Comparison of ENCODE assay signal across 16 mouse cellular contexts in genomic region chr15:77225858-77226257, GRCm38 (mm10).
A peak's percentile ranks its signal among the peaks of the same experiment; 100 is the strongest.
DNase-seq lines count a peak whose midpoint lies in the region; ATAC-seq and TF ChIP-seq lines count a peak whose summit lies in the region.
"Had no signal": no experiment of that assay in that cellular context is flagged by ENCODE, and none has a peak within 500 bp of the region (broad histone marks: within the 10 kb centered on the region; RNA-seq: fewer than 3 reads in every experiment).

No protein-coding gene starts in this region.

- WGBS in heart, embryonic 11.5 days (ENCODE audit: insufficient replicate concordance) = 54% methylated on average over 4 of the region's 4 CpGs
- 66% methylated on average over 4 of the region's 4 CpGs for WGBS in heart, adult 2 months
- WGBS in embryonic facial prominence, embryonic 14.5 days = 35% methylated on average over 4 of the region's 4 CpGs
- 56% methylated on average over 4 of the region's 4 CpGs for WGBS in limb, embryonic 13.5 days

- H3K9ac ChIP-seq in heart, embryonic 11.5 days (ENCODE audit: low read depth, low read length) = no peak overlapping the region
- H3K9ac ChIP-seq in heart, adult 2 months (ENCODE audit: low read depth, low read length) = no peak overlapping the region
- no peak overlapping the region for H3K9ac ChIP-seq in embryonic facial prominence, embryonic 14.5 days (ENCODE audit: low read depth, low read length)
- H3K9ac ChIP-seq in limb, embryonic 13.5 days = no peak overlapping the region
- H3K9ac ChIP-seq: forebrain, postnatal 0 days; liver, embryonic 12.5 days; neural tube, embryonic 13.5 days had no signal

- DNase-seq in heart, adult 2 months = no peak
- peak; percentile 30 for DNase-seq in retina, postnatal 1 day
- DNase-seq in retina, embryonic 14.5 days (ENCODE audit: low spot score) = no peak
- peak; percentile 57 for DNase-seq in embryonic facial prominence, embryonic 14.5 days (ENCODE audit: low spot score)
- no peak for DNase-seq in adrenal gland, postnatal 36 days
- DNase-seq in right cerebral cortex, adult 18-20 months = no peak
- DNase-seq: adrenal gland, adult 8-10 months; gastrocnemius, postnatal 36 days; kidney, adult 11 months had no signal

- TF ChIP-seq EP300 in heart, adult 2 months (IDR thresholded peaks at IDR 0.05; ENCODE audit: insufficient read depth, low read depth, low read length) = no peak

- no peak for TF ChIP-seq POLR2A in heart, adult 2 months (IDR thresholded peaks at IDR 0.05; ENCODE audit: insufficient read depth, low read depth, low read length)

- H3K36me3 ChIP-seq in heart, embryonic 11.5 days (ENCODE audit: control insufficient read depth, insufficient read depth, low read length) = no peaks in the 10 kb centered on the region
- no peaks in the 10 kb centered on the region for H3K36me3 ChIP-seq in heart, adult 2 months (ENCODE audit: control insufficient read depth, insufficient read depth, low read length)
- no peaks in the 10 kb centered on the region for H3K36me3 ChIP-seq in embryonic facial prominence, embryonic 14.5 days (ENCODE audit: control insufficient read depth, insufficient read depth, low read length)
- peaks cover 6% of the 10 kb centered on the region for H3K36me3 ChIP-seq in limb, embryonic 13.5 days
- H3K36me3 ChIP-seq: liver, embryonic 12.5 days; neural tube, embryonic 13.5 days had no signal

- TF ChIP-seq CTCF in heart, adult 2 months (IDR thresholded peaks at IDR 0.05) = no peak

- intact Hi-C loops in heart, adult 2 months (cut with DNase I) = loop anchor here (1.0 kb wide), 2 partner anchors 110 to 132 kb away; no protein-coding TSS in a partner anchor

- H3K4me1 ChIP-seq in heart, embryonic 11.5 days (ENCODE audit: control insufficient read depth, insufficient read depth, low read length) = peaks cover 7% of the 10 kb centered on the region; the same call in 1 of the 2 replicates
- H3K4me1 ChIP-seq in heart, adult 2 months (ENCODE audit: control insufficient read depth, insufficient read depth, low read length) = peaks cover 3% of the 10 kb centered on the region
- peaks cover 4% of the 10 kb centered on the region; the same call in 1 of the 2 replicates for H3K4me1 ChIP-seq in embryonic facial prominence, embryonic 14.5 days (ENCODE audit: control insufficient read depth, insufficient read depth, low read length)
- peaks cover 57% of the 10 kb centered on the region for H3K4me1 ChIP-seq in limb, embryonic 13.5 days

- 0 out of 2 replicates have a peak, but pooled peaks cover 1% of the 10 kb centered on the region for H3K79me2 ChIP-seq in heart, adult 2 months (replicated peaks; ENCODE audit: control insufficient read depth, insufficient read depth, low read length)

- H3K4me2 ChIP-seq in heart, embryonic 11.5 days = no peak overlapping the region
- no peak overlapping the region for H3K4me2 ChIP-seq in embryonic facial prominence, embryonic 14.5 days (ENCODE audit: low read depth, low read length)
- no peak overlapping the region for H3K4me2 ChIP-seq in limb, embryonic 13.5 days (replicated peaks)
- H3K4me2 ChIP-seq: liver, embryonic 12.5 days; neural tube, embryonic 13.5 days had no signal

- no peak overlapping the region for H3K4me3 ChIP-seq in heart, embryonic 11.5 days (ENCODE audit: low read depth, low read length)
- H3K4me3 ChIP-seq in heart, adult 2 months = no peak overlapping the region
- H3K4me3 ChIP-seq in embryonic facial prominence, embryonic 14.5 days (ENCODE audit: low read depth, low read length) = no peak overlapping the region
- no peak overlapping the region for H3K4me3 ChIP-seq in limb, embryonic 13.5 days
- H3K4me3 ChIP-seq: liver, embryonic 12.5 days; midbrain, embryonic 10.5 days; neural tube, embryonic 13.5 days had no signal

- no peak for ATAC-seq in heart, embryonic 11.5 days (replicated peaks; ENCODE audit: insufficient number of reproducible peaks, low FRiP score, low TSS enrichment)
- peak; percentile 65; the same call in 1 of the 2 replicates for ATAC-seq in embryonic facial prominence, embryonic 14.5 days (ENCODE audit: low read depth)
- no peak for ATAC-seq in limb, embryonic 13.5 days (ENCODE audit: low FRiP score, low read depth)
- ATAC-seq: liver, embryonic 12.5 days had no signal

- H3K27ac ChIP-seq in heart, embryonic 11.5 days (ENCODE audit: low read depth, low read length) = 0 out of 2 replicates have a peak overlapping the region, but pooled peaks have one; percentile 10
- no peak overlapping the region for H3K27ac ChIP-seq in heart, adult 2 months
- no peak overlapping the region; the same call in 1 of the 2 replicates for H3K27ac ChIP-seq in embryonic facial prominence, embryonic 14.5 days (replicated peaks; ENCODE audit: low read depth, low read length)
- H3K27ac ChIP-seq in limb, embryonic 13.5 days = peak overlapping the region; percentile 48; the same call in 1 of the 2 replicates
- H3K27ac ChIP-seq: hindbrain, postnatal 0 days; liver, embryonic 12.5 days; midbrain, embryonic 10.5 days; neural tube, embryonic 13.5 days had no signal

- no peaks in the 10 kb centered on the region for H3K27me3 ChIP-seq in heart, embryonic 11.5 days (ENCODE audit: control insufficient read depth, insufficient read depth, low read length)
- H3K27me3 ChIP-seq in heart, adult 2 months (ENCODE audit: control insufficient read depth, insufficient read depth, low read length) = no peaks in the 10 kb centered on the region
- H3K27me3 ChIP-seq in embryonic facial prominence, embryonic 14.5 days (replicated peaks; ENCODE audit: control insufficient read depth, insufficient read depth, low read length) = no peaks in the 10 kb centered on the region
- no peaks in the 10 kb centered on the region for H3K27me3 ChIP-seq in limb, embryonic 13.5 days
- H3K27me3 ChIP-seq: liver, embryonic 12.5 days; neural tube, embryonic 13.5 days had no signal

- no peaks in the 10 kb centered on the region for H3K9me3 ChIP-seq in heart, embryonic 11.5 days (replicated peaks; ENCODE audit: control insufficient read depth, low read length)
- H3K9me3 ChIP-seq in embryonic facial prominence, embryonic 14.5 days (ENCODE audit: control insufficient read depth, low read length) = no peaks in the 10 kb centered on the region
- H3K9me3 ChIP-seq in limb, embryonic 13.5 days = no peaks in the 10 kb centered on the region
- H3K9me3 ChIP-seq: liver, embryonic 12.5 days; midbrain, embryonic 10.5 days; neural tube, embryonic 13.5 days had no signal

Comparison
In these comparisons a context has a peak if more than half of its experiments do, and no peak if none do; other contexts are left out.
1. H3K27ac ChIP-seq: peak in heart, embryonic 11.5 days (single experiment) and limb, embryonic 13.5 days (single experiment); none in heart, adult 2 months (single experiment) and embryonic facial prominence, embryonic 14.5 days (single experiment).
2. DNase-seq: peak in retina, postnatal 1 day (single experiment) and embryonic facial prominence, embryonic 14.5 days (single experiment); none in heart, adult 2 months (0 of 2), retina, embryonic 14.5 days (single experiment), adrenal gland, postnatal 36 days (0 of 2) and right cerebral cortex, adult 18-20 months (single experiment).